Mouse (Mus musculus) CH12.LX (cell line): ENCODE measurements around the gene Sost. TPM values are rescaled to one million over a fixed set of nuclear protein-coding genes. Genes with fewer than 3 reads are reported as not detected.

Source experiments
- DNase-seq: peaks from one replicate; pipeline ENCODE4 v3.0.0-alpha.2; 2013; ENCODE audit errors: extremely low read depth
- H3K27ac ChIP-seq: 2 replicates; pipeline ENCODE4 v1.5.1; 2012; ENCODE audit warnings: low read depth, mild to moderate bottlenecking, control low read depth, moderate library complexity; ENCODE audit not compliant: insufficient read depth
- H3K27me3 ChIP-seq: replicated peaks from 2 replicates; pipeline ENCODE3; 2012; ENCODE audit warnings: inconsistent platforms
- H3K36me3 ChIP-seq, 2 experiments: replicated peaks in 1 of 2; 2 replicates each; pipeline versions ENCODE3 to v1.6.1; 2012; ENCODE audit warnings: inconsistent platforms in 1 of 2, low read length in 1 of 2, mild to moderate bottlenecking in 1 of 2, mixed read lengths in 1 of 2, moderate library complexity in 1 of 2; ENCODE audit not compliant: control insufficient read depth in 1 of 2, insufficient read depth in 1 of 2
- H3K4me1 ChIP-seq, 2 experiments: 2 replicates each; pipeline ENCODE4 v1.6.1; 2012; ENCODE audit warnings: inconsistent platforms in 1 of 2, moderate library complexity in 1 of 2; ENCODE audit not compliant: insufficient read depth in 2 of 2, control insufficient read depth in 1 of 2
- H3K4me2 ChIP-seq: 2 replicates; pipeline ENCODE4 v1.6.1; 2012; ENCODE audit warnings: low read depth, mild to moderate bottlenecking, control low read depth; ENCODE audit not compliant: poor library complexity, insufficient read depth, severe bottlenecking
- H3K4me3 ChIP-seq, 3 experiments: fragments of 150-350 bp in 1 of 3; sonication (generic) in 1 of 3; replicated peaks in 1 of 3; 2 replicates each; pipeline versions ENCODE3 to v1.5.1; 2011 to 2012; ENCODE audit warnings: low read depth in 2 of 3, low read length in 2 of 3, mild to moderate bottlenecking in 2 of 3, moderate library complexity in 2 of 3, control low read depth in 1 of 3, improper control_type of control experiment in 1 of 3, inconsistent platforms in 1 of 3, mixed read lengths in 1 of 3; ENCODE audit not compliant: poor library complexity in 1 of 3
- H3K79me2 ChIP-seq: replicated peaks from 2 replicates; pipeline ENCODE4 v1.6.1; 2012; ENCODE audit warnings: mild to moderate bottlenecking, moderate library complexity; ENCODE audit not compliant: control insufficient read depth, poor library complexity, insufficient read depth, severe bottlenecking; ENCODE audit errors: extremely low read depth
- H3K9ac ChIP-seq: 2 replicates; pipeline ENCODE4 v1.6.1; 2012; ENCODE audit warnings: low read depth, mild to moderate bottlenecking, control low read depth, moderate library complexity; ENCODE audit not compliant: insufficient read depth
- H3K9me3 ChIP-seq: replicated peaks from 2 replicates; pipeline ENCODE3; 2012; ENCODE audit warnings: low read length, inconsistent platforms, mixed read lengths
- BHLHE40 ChIP-seq: IDR thresholded peaks from 2 replicates; pipeline ENCODE4 v1.6.1; 2011; ENCODE audit warnings: mild to moderate bottlenecking, low read depth, low read length, improper control_type of control experiment
- CHD2 ChIP-seq: IDR thresholded peaks from 2 replicates; pipeline ENCODE4 v1.6.1; 2011; ENCODE audit warnings: low read length, improper control_type of control experiment
- CTCF ChIP-seq, 2 experiments: IDR thresholded peaks in 1 of 2; conservative IDR thresholded peaks in 1 of 2; 2 replicates each; pipeline ENCODE4 v1.5.1; 2011 to 2012; ENCODE audit warnings: low read depth in 2 of 2, low read length in 2 of 2, improper control_type of control experiment in 1 of 2, inconsistent platforms in 1 of 2, mild to moderate bottlenecking in 1 of 2, moderate library complexity in 1 of 2
- E2F4 ChIP-seq: IDR thresholded peaks from 2 replicates; pipeline ENCODE4 v1.6.1; 2011; ENCODE audit warnings: low read depth, low read length, improper control_type of control experiment; ENCODE audit not compliant: insufficient replicate concordance
- ETS1 ChIP-seq: conservative IDR thresholded peaks from 2 replicates; pipeline ENCODE4 v1.6.1; 2012; ENCODE audit warnings: low read depth, mild to moderate bottlenecking, inconsistent platforms, low read length, improper control_type of control experiment, moderate library complexity
- GABPA ChIP-seq: IDR thresholded peaks from 2 replicates; pipeline ENCODE4 v1.6.1; 2012; ENCODE audit warnings: low read depth, low read length, improper control_type of control experiment, inconsistent platforms; ENCODE audit not compliant: insufficient replicate concordance
- HCFC1 ChIP-seq: IDR thresholded peaks from 2 replicates; pipeline ENCODE4 v1.6.1; 2012; ENCODE audit warnings: low read depth, mild to moderate bottlenecking, inconsistent platforms, low read length, improper control_type of control experiment
- IRF4 ChIP-seq: IDR thresholded peaks from 2 replicates; pipeline ENCODE4 v1.6.1; 2014; ENCODE audit warnings: low read depth, mild to moderate bottlenecking, inconsistent platforms, low read length, improper control_type of control experiment
- JUND ChIP-seq: conservative IDR thresholded peaks from 2 replicates; pipeline ENCODE4 v1.6.1; 2011; ENCODE audit warnings: low read depth, low read length, improper control_type of control experiment
- KAT2A ChIP-seq: IDR thresholded peaks from 2 replicates; pipeline ENCODE4 v1.6.1; 2012; ENCODE audit warnings: low read length, improper control_type of control experiment, inconsistent platforms; ENCODE audit not compliant: insufficient replicate concordance
- MAZ ChIP-seq: IDR thresholded peaks from 2 replicates; pipeline ENCODE4 v1.6.1; 2012; ENCODE audit warnings: low read depth, mild to moderate bottlenecking, inconsistent platforms, low read length, improper control_type of control experiment, moderate library complexity
- MXI1 ChIP-seq: IDR thresholded peaks from 2 replicates; pipeline ENCODE4 v1.6.1; 2011; ENCODE audit warnings: mild to moderate bottlenecking, low read depth, low read length, improper control_type of control experiment
- NELFE ChIP-seq: IDR thresholded peaks from 2 replicates; pipeline ENCODE4 v1.6.1; 2011; ENCODE audit warnings: low read depth, low read length, improper control_type of control experiment
- NRF1 ChIP-seq: IDR thresholded peaks from 2 replicates; pipeline ENCODE4 v1.6.1; 2014; ENCODE audit warnings: low read depth, mild to moderate bottlenecking, inconsistent platforms, low read length, improper control_type of control experiment, moderate library complexity
- PAX5 ChIP-seq: IDR thresholded peaks from 2 replicates; pipeline ENCODE4 v1.6.1; 2012; ENCODE audit warnings: low read length, inconsistent platforms, mixed read lengths
- POLR2A ChIP-seq: IDR thresholded peaks from 2 replicates; pipeline ENCODE4 v1.6.1; 2011; ENCODE audit warnings: low read depth, mild to moderate bottlenecking, improper control_type of control experiment, low read length
- POLR2AphosphoS2 ChIP-seq: IDR thresholded peaks from 2 replicates; pipeline ENCODE4 v1.6.1; 2011; ENCODE audit warnings: low read depth, low read length, improper control_type of control experiment
- RAD21 ChIP-seq: IDR thresholded peaks from 2 replicates; pipeline ENCODE4 v1.6.1; 2011; ENCODE audit warnings: low read depth, mild to moderate bottlenecking, low read length, improper control_type of control experiment, moderate library complexity
- SIN3A ChIP-seq: IDR thresholded peaks from 2 replicates; pipeline ENCODE4 v1.6.1; 2012; ENCODE audit warnings: low read length, improper control_type of control experiment, inconsistent platforms
- SMC3 ChIP-seq: IDR thresholded peaks from 2 replicates; pipeline ENCODE4 v1.6.1; 2011; ENCODE audit warnings: low read depth, low read length, improper control_type of control experiment
- TBP ChIP-seq: conservative IDR thresholded peaks from 2 replicates; pipeline ENCODE4 v1.6.1; 2011; ENCODE audit warnings: low read depth, low read length, improper control_type of control experiment
- TCF12 ChIP-seq: IDR thresholded peaks from 2 replicates; pipeline ENCODE4 v1.6.1; 2014; ENCODE audit warnings: low read depth, mild to moderate bottlenecking, inconsistent platforms, low read length, improper control_type of control experiment
- UBTF ChIP-seq: IDR thresholded peaks from 2 replicates; pipeline ENCODE4 v1.6.1; 2012; ENCODE audit warnings: low read depth, mild to moderate bottlenecking, inconsistent platforms, low read length, improper control_type of control experiment, moderate library complexity
- USF2 ChIP-seq: conservative IDR thresholded peaks from 2 replicates; pipeline ENCODE4 v1.6.1; 2011; ENCODE audit warnings: low read depth, low read length, improper control_type of control experiment
- ZC3H11A ChIP-seq: IDR thresholded peaks from 2 replicates; pipeline ENCODE4 v1.6.1; 2012; ENCODE audit warnings: low read depth, mild to moderate bottlenecking, inconsistent platforms, low read length, improper control_type of control experiment
- ZKSCAN1 ChIP-seq: IDR thresholded peaks from 2 replicates; pipeline ENCODE4 v1.6.1; 2012; ENCODE audit warnings: low read depth, inconsistent platforms, low read length, improper control_type of control experiment, borderline replicate concordance
- ZMIZ1 ChIP-seq: IDR thresholded peaks from 2 replicates; pipeline ENCODE4 v1.6.1; 2012; ENCODE audit warnings: low read depth, mild to moderate bottlenecking, inconsistent platforms, low read length, improper control_type of control experiment
- dilution Hi-C: fragments of 300-500 bp; cut with MboI; formaldehyde crosslinking; loops from 2 replicates; pipeline ENCODE4 v1.14.3; 2020; ENCODE audit warnings: low sequenced_read_pairs; ENCODE audit not compliant: extremely low pct_unique_long_range_greater_than_20kb, extremely low pct_ligation_motif_present
- in situ Hi-C: fragments of 300-500 bp; cut with MboI; formaldehyde crosslinking; loops from 3 replicates; pipeline ENCODE4 v1.14.3; 2019; ENCODE audit warnings: low sequenced_read_pairs, low pct_ligation_motif_present, low pct_unique_long_range_greater_than_20kb, mixed read lengths
- polyA plus RNA-seq: library from polyadenylated mRNA; unstranded; fragments of >175 nt; gene quantifications from 2 replicates; pipeline ENCODE4 v1.2.1, GENCODE M21; 2012; ENCODE audit warnings: low read depth; ENCODE audit not compliant: insufficient read length
- total RNA-seq, 2 experiments: library from RNA; depleted of rRNA; stranded (reverse); fragments of 300-350 nt in 1 of 2; fragments of >200 nt in 1 of 2; gene quantifications; 2 replicates each; pipeline ENCODE4 v1.2.3; 2012 to 2014

Sost gene
- total and polyA plus RNA-seq, 3 experiments: not detected

- Histone ChIP-seq H3K9me3 (peaks cover 11% of the 10 kb centered on the region), H3K9ac (no peak overlapping the region), H3K4me2 (no peak overlapping the region), H3K4me1 (peaks cover 0 to 4% of the 10 kb centered on the region in 2 experiments; a peak in 2 of 4 replicates), H3K27me3 (peaks cover 18% of the 10 kb centered on the region), H3K4me3 (no peak overlapping the region), H3K27ac (no peak overlapping the region), H3K79me2 (no peaks in the 10 kb centered on the region), H3K36me3 (no peaks in the 10 kb centered on the region)
- dilution Hi-C loops: no loop called here
- DNase-seq: no peak
- TF ChIP-seq POLR2A (no peak), JUND (no peak), NRF1 (no peak), MXI1 (no peak), E2F4 (no peak), UBTF (no peak), ZKSCAN1 (no peak), GABPA (no peak), TBP (no peak), PAX5 (no peak), CTCF (conservative IDR thresholded peaks at IDR 0.05 in 1 of 2, IDR thresholded peaks at IDR 0.05 in 1 of 2; ENCODE audit: low read depth in 2 of 2, low read length in 2 of 2) (peak in 1 of 2 experiments; percentile 55; a peak in 2 of 4 replicates), CHD2 (no peak), USF2 (no peak), TCF12 (no peak), MAZ (no peak), KAT2A (no peak), POLR2AphosphoS2 (no peak), SMC3 (peak; percentile 10; the same call in 1 of the 2 replicates), ETS1 (no peak), SIN3A (no peak), ZMIZ1 (no peak), BHLHE40 (no peak), RAD21 (peak; percentile 8), NELFE (no peak), ZC3H11A (no peak), IRF4 (no peak), HCFC1 (no peak)
- in situ Hi-C loops: no loop called here
Observed at GRCm38 (mm10) chr11:101946525-101946924, 20.3 kb downstream of the Sost start.
